Mouse (Mus musculus): Measurements from ENCODE around the gene Btrc.

GRCm38 (mm10) chr19:45329039-45329438 is 34.5 kb upstream of the Btrc start:
- TF ChIP-seq CTCF (IDR thresholded peaks at IDR 0.05; ENCODE audit: control insufficient read depth, insufficient read depth, insufficient replicate concordance, low read depth, low read length) (no peak), POLR2A (IDR thresholded peaks at IDR 0.05; ENCODE audit: control insufficient read depth, low read depth, low read length) (no peak)
